Mouse (Mus musculus) erythroblast, embryonic 14.5 days (primary cell): Measurements from ENCODE around the gene Ccdc40.
"Not testable (repeated sequence)": the region's sequence is repeated elsewhere in the genome, so short reads cannot be mapped to it uniquely, and the experiment has no call there.

Source experiments
- GATA1 ChIP-seq: IDR thresholded peaks from 2 replicates; pipeline ENCODE4 v1.6.1; 2012; ENCODE audit warnings: low read length, inconsistent platforms, mixed read lengths
- TAL1 ChIP-seq: IDR thresholded peaks from 3 replicates; pipeline ENCODE4 v1.6.1; 2012; ENCODE audit warnings: low read length, inconsistent platforms, mixed read lengths

- TF ChIP-seq GATA1, TAL1: not testable (repeated sequence)
Measured at GRCm38 (mm10) chr11:119292861-119293260, 64.5 kb downstream of the Ccdc40 start.
